Mouse (Mus musculus): Measurements from ENCODE around the gene AI413582.

GRCm38 (mm10) chr17:27528767-27529166 lies 36.8 kb downstream of the AI413582 start:
- TF ChIP-seq CTCF (IDR thresholded peaks at IDR 0.05; ENCODE audit: insufficient read depth, low read length) (no peak), POLR2A (IDR thresholded peaks at IDR 0.05; ENCODE audit: borderline replicate concordance, extremely low read depth, low read depth, low read length) (no peak)
